Mouse (Mus musculus) hindbrain, embryonic 11.5 days (tissue): ENCODE results near the gene 1110032F04Rik. TPM values are rescaled to one million over a fixed set of nuclear protein-coding genes. Genes with fewer than 3 reads are reported as not detected.

Source experiments
- ATAC-seq: fragments of 200-750 bp; cut with Nextera tagmentation; 2 replicates; pipeline ENCODE4 v1.8.0; 2017; ENCODE audit warnings: mild to moderate bottlenecking, moderate TSS enrichment, moderate library complexity; ENCODE audit not compliant: low FRiP score
- DNase-seq: peaks from one replicate; pipeline ENCODE4 v3.0.0-alpha.2; 2015; ENCODE audit warnings: low spot score
- H3K27ac ChIP-seq: fragments of 300-500 bp; sonication (generic); 2 replicates; pipeline ENCODE4 v1.5.1; 2014; ENCODE audit warnings: mild to moderate bottlenecking, low read depth, low read length
- H3K27me3 ChIP-seq: fragments of 300-500 bp; sonication (generic); 2 replicates; pipeline ENCODE4 v1.6.1; 2014; ENCODE audit warnings: mild to moderate bottlenecking, low read length, moderate library complexity, mixed read lengths; ENCODE audit not compliant: control insufficient read depth, insufficient read depth
- H3K36me3 ChIP-seq: fragments of 300-500 bp; sonication (generic); 2 replicates; pipeline ENCODE4 v1.6.1; 2014; ENCODE audit warnings: mild to moderate bottlenecking, low read length, moderate library complexity, mixed read lengths; ENCODE audit not compliant: control insufficient read depth, insufficient read depth
- H3K4me1 ChIP-seq: fragments of 300-500 bp; sonication (generic); replicated peaks from 2 replicates; pipeline ENCODE4 v1.6.1; 2014; ENCODE audit warnings: low read length, mixed read lengths; ENCODE audit not compliant: control insufficient read depth, insufficient read depth
- H3K4me2 ChIP-seq: fragments of 300-500 bp; sonication (generic); replicated peaks from 2 replicates; pipeline ENCODE4 v1.6.1; 2014; ENCODE audit warnings: mild to moderate bottlenecking, low read depth, low read length
- H3K4me3 ChIP-seq: fragments of 300-500 bp; sonication (generic); 2 replicates; pipeline ENCODE4 v1.5.1; 2014; ENCODE audit warnings: low read depth, low read length
- H3K9ac ChIP-seq: fragments of 300-500 bp; sonication (generic); 2 replicates; pipeline ENCODE4 v1.6.1; 2014; ENCODE audit warnings: low read depth, low read length
- H3K9me3 ChIP-seq: fragments of 300-500 bp; sonication (generic); 2 replicates; pipeline ENCODE4 v1.6.1; 2016; ENCODE audit warnings: low read length; ENCODE audit not compliant: control insufficient read depth
- WGBS: fragments of 180-500 bp; shearing (Covaris S2); extraction: QIAGEN DNeasy Blood & Tissue Kit; methylation state at CpG from one replicate; pipeline ENCODE4 v1.1.7; 2014; 5-methylcytosine and 5-hydroxymethylcytosine counted together
- polyA plus RNA-seq: library from polyadenylated mRNA; unstranded; fragments of >200 nt; fragmentation: Nextera tagmentation; extraction: Ambion mirVana; gene quantifications from 2 replicates; pipeline ENCODE4 v1.2.1, GENCODE M21; 2014

Gene 1110032F04Rik
- polyA plus RNA-seq = 1.7 and 1.9 TPM in 2 replicates

GRCm38 (mm10) chr3:68869211-68869690, at the start of gene 1110032F04Rik:
1110032F04Rik (plus strand) TSS chr3:68869586.
- peaks cover 9% of the 10 kb centered on the region for H3K27me3 ChIP-seq
- no peaks in the 10 kb centered on the region for H3K9me3 ChIP-seq
- no peaks in the 10 kb centered on the region for H3K36me3 ChIP-seq
- under 1% methylated on average over 30 of the region's 62 CpGs for WGBS
- peak within 1 kb of the TSS; percentile 100 for H3K4me2 ChIP-seq
- H3K4me3 ChIP-seq = peak within 1 kb of the TSS; percentile 69
- DNase-seq (peak; percentile 82), ATAC-seq (peak; percentile 90)
- H3K9ac ChIP-seq = peak within 1 kb of the TSS; percentile 66
- peak within 1 kb of the TSS; percentile 60; the same call in 1 of the 2 replicates for H3K27ac ChIP-seq
- no peaks in the 10 kb centered on the region for H3K4me1 ChIP-seq

GRCm38 (mm10) chr3:68821406-68821805, 48.0 kb upstream of the 1110032F04Rik start:
- 75% methylated on average over 4 of the region's 4 CpGs for WGBS
- H3K9ac ChIP-seq = no peak overlapping the region
- H3K4me2 ChIP-seq = no peak overlapping the region
- no peaks in the 10 kb centered on the region for H3K36me3 ChIP-seq
- no peaks in the 10 kb centered on the region for H3K27me3 ChIP-seq
- H3K4me1 ChIP-seq = no peaks in the 10 kb centered on the region
- no peaks in the 10 kb centered on the region for H3K9me3 ChIP-seq
- ATAC-seq (no peak), DNase-seq (no peak)
- H3K27ac ChIP-seq = no peak overlapping the region
- H3K4me3 ChIP-seq = no peak overlapping the region

- Histone ChIP-seq H3K4me3 (no peak overlapping the region), H3K36me3 (no peaks in the 10 kb centered on the region), H3K9ac (no peak overlapping the region), H3K27me3 (no peaks in the 10 kb centered on the region), H3K27ac (no peak overlapping the region), H3K4me2 (no peak overlapping the region), H3K9me3 (no peaks in the 10 kb centered on the region), H3K4me1 (no peaks in the 10 kb centered on the region)
- DNase-seq (peak; percentile 41), ATAC-seq (peak; percentile 81)
- 43% methylated on average over 5 of the region's 5 CpGs for WGBS
Observed at GRCm38 (mm10) chr3:68821926-68822341, 47.5 kb upstream of the 1110032F04Rik start.

GRCm38 (mm10) chr3:68823876-68824764, 45.3 kb upstream of the 1110032F04Rik start:
- Histone ChIP-seq H3K27me3 (no peaks in the 10 kb centered on the region), H3K9me3 (no peaks in the 10 kb centered on the region), H3K27ac (no peak overlapping the region), H3K36me3 (no peaks in the 10 kb centered on the region), H3K4me1 (no peaks in the 10 kb centered on the region), H3K4me2 (no peak overlapping the region), H3K9ac (no peak overlapping the region), H3K4me3 (no peak overlapping the region)
- DNase-seq = no peak
- no peak for ATAC-seq
- 80% methylated on average over 15 of the region's 15 CpGs for WGBS

GRCm38 (mm10) chr3:68824765-68825090, 44.7 kb upstream of the 1110032F04Rik start:
- no peak overlapping the region for H3K9ac ChIP-seq
- ATAC-seq (no peak; the same call in 1 of the 2 replicates), DNase-seq (no peak)
- no peak overlapping the region for H3K27ac ChIP-seq
- 67% methylated on average over 2 of the region's 2 CpGs for WGBS
- no peak overlapping the region for H3K4me3 ChIP-seq
- no peaks in the 10 kb centered on the region for H3K36me3 ChIP-seq
- H3K27me3 ChIP-seq = no peaks in the 10 kb centered on the region
- H3K4me1 ChIP-seq = no peaks in the 10 kb centered on the region
- no peak overlapping the region for H3K4me2 ChIP-seq
- no peaks in the 10 kb centered on the region for H3K9me3 ChIP-seq

- H3K9me3 ChIP-seq = no peaks in the 10 kb centered on the region
- H3K36me3 ChIP-seq = no peaks in the 10 kb centered on the region
- DNase-seq (no peak), ATAC-seq (no peak)
- H3K27ac ChIP-seq = no peak overlapping the region
- H3K27me3 ChIP-seq = no peaks in the 10 kb centered on the region
- H3K9ac ChIP-seq = no peak overlapping the region
- WGBS = 76% methylated on average over 8 of the region's 8 CpGs
- no peak overlapping the region for H3K4me2 ChIP-seq
- H3K4me1 ChIP-seq = no peaks in the 10 kb centered on the region
- H3K4me3 ChIP-seq = no peak overlapping the region
Observed at GRCm38 (mm10) chr3:68825151-68825550, 44.2 kb upstream of the 1110032F04Rik start.

GRCm38 (mm10) chr3:68827671-68828070, 41.7 kb upstream of the 1110032F04Rik start:
- Histone ChIP-seq H3K36me3 (no peaks in the 10 kb centered on the region), H3K4me3 (no peak overlapping the region), H3K9me3 (no peaks in the 10 kb centered on the region), H3K27ac (no peak overlapping the region), H3K4me1 (no peaks in the 10 kb centered on the region), H3K9ac (no peak overlapping the region), H3K27me3 (no peaks in the 10 kb centered on the region), H3K4me2 (no peak overlapping the region)
- 96% methylated on average over 5 of the region's 5 CpGs for WGBS
- no peak for ATAC-seq
- no peak for DNase-seq

GRCm38 (mm10) chr3:68829944-68830343, 39.4 kb upstream of the 1110032F04Rik start:
- Histone ChIP-seq H3K9me3 (no peaks in the 10 kb centered on the region), H3K4me2 (no peak overlapping the region), H3K4me1 (no peaks in the 10 kb centered on the region), H3K36me3 (no peaks in the 10 kb centered on the region), H3K27ac (no peak overlapping the region), H3K4me3 (no peak overlapping the region), H3K9ac (no peak overlapping the region), H3K27me3 (no peaks in the 10 kb centered on the region)
- 90% methylated on average over 3 of the region's 3 CpGs for WGBS
- ATAC-seq = no peak
- no peak for DNase-seq
